Mouse (Mus musculus) skeletal muscle tissue, adult 2 months (tissue): ENCODE data around the gene Insm1.

Source experiments
- DNase-seq: peaks from one replicate; pipeline ENCODE4 v3.0.0-alpha.2; 2012; ENCODE audit warnings: low read depth, low spot score

Gene Insm1

GRCm38 (mm10) chr2:146224141-146224540 lies 2.4 kb downstream of the Insm1 start:
- no peak for DNase-seq

- DNase-seq = no peak
Observed at GRCm38 (mm10) chr2:146225818-146226217, 4.1 kb downstream of the Insm1 start.

GRCm38 (mm10) chr2:146226484-146226883 lies 4.8 kb downstream of the Insm1 start:
- no peak for DNase-seq

- DNase-seq = no peak
Observed at GRCm38 (mm10) chr2:146227646-146228045, 5.9 kb downstream of the Insm1 start.

GRCm38 (mm10) chr2:146228435-146228834 lies 6.7 kb downstream of the Insm1 start:
- DNase-seq = no peak

GRCm38 (mm10) chr2:146231485-146231884 lies 9.8 kb downstream of the Insm1 start:
- no peak for DNase-seq

GRCm38 (mm10) chr2:146239196-146239747 lies 17.6 kb downstream of the Insm1 start:
- no peak for DNase-seq

GRCm38 (mm10) chr2:146244049-146244448 lies 22.3 kb downstream of the Insm1 start:
- no peak for DNase-seq

- no peak for DNase-seq
Observed at GRCm38 (mm10) chr2:146245401-146245800, 23.7 kb downstream of the Insm1 start.

- DNase-seq = no peak
Observed at GRCm38 (mm10) chr2:146246409-146247075, 24.8 kb downstream of the Insm1 start.

GRCm38 (mm10) chr2:146247576-146247975 lies 25.9 kb downstream of the Insm1 start:
- DNase-seq = no peak

GRCm38 (mm10) chr2:146249033-146249432 lies 27.3 kb downstream of the Insm1 start:
- DNase-seq = no peak

- DNase-seq = no peak
Observed at GRCm38 (mm10) chr2:146250236-146250904, 28.6 kb downstream of the Insm1 start.

- no peak for DNase-seq
Observed at GRCm38 (mm10) chr2:146254387-146254786, 32.7 kb downstream of the Insm1 start.

GRCm38 (mm10) chr2:146255636-146256035 lies 33.9 kb downstream of the Insm1 start:
- DNase-seq = no peak

- no peak for DNase-seq
Observed at GRCm38 (mm10) chr2:146256321-146256875, 34.7 kb downstream of the Insm1 start.

- no peak for DNase-seq
Observed at GRCm38 (mm10) chr2:146257037-146257436, 35.3 kb downstream of the Insm1 start.

GRCm38 (mm10) chr2:146257609-146258008 lies 35.9 kb downstream of the Insm1 start:
- DNase-seq = no peak

GRCm38 (mm10) chr2:146258736-146259469 lies 37.2 kb downstream of the Insm1 start:
- no peak for DNase-seq

- DNase-seq = no peak
Observed at GRCm38 (mm10) chr2:146259787-146260560, 38.3 kb downstream of the Insm1 start.

GRCm38 (mm10) chr2:146261146-146261545 lies 39.4 kb downstream of the Insm1 start:
- no peak for DNase-seq
